Mouse (Mus musculus) large intestine, adult 2 months (tissue): ENCODE results near the gene Olfr905. TPM values are rescaled to one million over a fixed set of nuclear protein-coding genes. Genes with fewer than 3 reads are reported as not detected.

Experiments used
- DNase-seq: peaks from one replicate; pipeline ENCODE4 v3.0.0-alpha.2; 2012; ENCODE audit warnings: low read depth, low spot score
- WGBS: fragments of 180-500 bp; shearing (Covaris S2); methylation state at CpG from one replicate; pipeline ENCODE4 v1.1.7; 2018; 5-methylcytosine and 5-hydroxymethylcytosine counted together
- polyA plus RNA-seq: library from polyadenylated mRNA; depleted of rRNA; stranded (reverse); fragments of >200 nt; gene quantifications from 2 replicates; pipeline ENCODE4 v1.2.3, GENCODE M21; 2012; rRNA removed

The Olfr905 gene
- not detected in 2 replicates for polyA plus RNA-seq

DNA sequence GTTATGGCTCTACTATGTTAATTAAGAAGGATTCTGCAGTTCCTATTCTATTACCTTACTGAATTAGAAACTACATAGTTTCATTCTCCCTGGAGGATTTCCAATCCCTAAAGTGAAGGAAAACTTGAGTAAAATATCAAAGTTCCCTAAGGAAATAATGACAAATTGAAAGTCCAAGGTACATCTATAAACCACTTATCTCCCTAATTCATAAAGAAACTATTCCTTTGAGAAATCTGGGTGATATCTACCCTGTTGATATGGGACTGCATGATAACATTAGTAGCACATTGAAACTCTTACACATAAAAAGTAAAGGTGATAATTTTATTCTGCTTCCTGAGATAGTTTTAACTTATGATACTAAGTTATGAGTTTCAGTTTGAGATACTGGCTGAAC, at the start of gene Olfr905:
TSS of gene Olfr905 (plus strand) at position 301 of the 400 bp plus-strand sequence.
- no peak for DNase-seq

DNA sequence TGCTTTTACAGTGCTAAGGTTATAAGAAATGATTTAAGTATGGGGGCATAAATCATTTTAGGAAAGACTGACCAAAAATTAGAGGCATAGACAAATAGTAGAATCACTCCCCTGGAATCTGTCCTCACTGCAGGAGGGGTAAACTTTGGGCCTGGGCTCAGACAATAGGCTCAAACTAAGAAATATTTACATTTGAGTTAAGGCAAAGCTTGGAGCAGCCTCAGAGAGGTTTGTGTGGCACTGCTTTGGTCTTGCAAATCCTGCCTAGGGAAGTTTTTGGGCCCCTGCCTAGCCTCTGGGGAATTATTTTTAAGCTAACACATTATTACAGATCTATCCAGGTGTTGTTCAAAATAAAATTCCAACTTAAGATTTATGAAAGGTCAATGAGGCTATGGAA, 47.1 kb upstream of the Olfr905 start:
- no peak for DNase-seq

DNA sequence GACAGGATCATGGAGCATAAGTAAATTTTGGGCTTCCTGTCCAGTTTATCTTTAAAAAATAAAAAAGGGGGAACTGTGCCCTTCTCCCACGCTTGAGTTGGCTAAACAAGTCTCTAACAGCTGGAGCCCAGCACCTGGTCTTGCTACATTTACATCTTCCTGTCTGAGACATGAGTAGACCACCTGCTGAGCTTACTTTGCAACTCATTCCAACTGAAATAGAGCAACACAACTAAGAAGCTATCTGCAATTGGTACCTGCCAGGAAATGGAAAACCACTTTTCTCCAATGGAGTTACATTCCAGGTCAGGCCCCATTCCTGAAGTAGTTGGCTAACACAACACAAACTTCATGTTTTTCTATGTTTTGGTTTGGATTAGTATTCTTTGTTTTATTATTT, 43.9 kb upstream of the Olfr905 start:
- DNase-seq: no peak
- 29% methylated on average over 1 of the region's 1 CpGs for WGBS

DNA sequence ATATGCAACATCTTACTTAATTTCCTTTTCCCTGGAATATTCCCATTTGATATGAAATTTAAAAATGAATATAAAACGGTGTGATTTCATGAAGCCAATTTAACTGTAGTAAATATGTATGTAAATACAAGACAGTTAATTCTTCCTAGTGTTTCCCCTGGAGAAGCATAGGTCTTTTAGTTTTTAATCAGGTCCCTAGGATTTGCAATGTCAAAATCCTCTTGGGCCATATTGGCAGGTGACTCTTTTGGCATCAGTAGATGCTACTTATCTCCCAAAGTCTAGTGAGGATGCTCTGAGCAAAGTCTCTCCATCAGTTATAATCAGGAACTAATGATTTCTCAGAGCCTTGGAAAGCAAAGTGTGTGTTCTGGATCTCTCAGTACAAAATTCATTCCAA, 41.8 kb upstream of the Olfr905 start, which contains the start of gene Olfr901:
TSS of gene Olfr901 (plus strand) at position 301 of the 400 bp plus-strand sequence.
- WGBS: 98% methylated on average over 1 of the region's 1 CpGs
- DNase-seq: no peak

DNA sequence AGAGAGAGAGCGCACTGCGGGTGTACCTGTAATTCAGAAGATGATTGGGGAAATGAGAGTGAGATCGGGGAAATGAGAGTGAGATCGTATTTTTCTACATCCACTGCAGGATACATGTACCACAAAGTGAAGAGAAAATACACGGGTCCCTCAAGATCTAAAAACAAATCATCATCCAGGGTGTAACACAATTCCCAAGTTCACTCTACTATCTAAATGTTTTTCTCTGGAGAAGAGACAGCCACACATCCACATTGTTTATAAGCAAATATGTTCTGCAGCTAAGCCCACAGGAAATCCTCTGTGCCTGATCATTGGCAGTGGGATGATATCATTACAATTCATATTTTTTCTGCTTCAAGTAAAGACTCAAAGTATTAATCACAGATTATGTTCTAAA, 23.6 kb upstream of the Olfr905 start, which contains the start of gene Olfr902:
TSS of gene Olfr902 (plus strand) at position 301 of the 400 bp plus-strand sequence.
- WGBS: 89% methylated on average over 5 of the region's 5 CpGs
- no peak for DNase-seq

DNA sequence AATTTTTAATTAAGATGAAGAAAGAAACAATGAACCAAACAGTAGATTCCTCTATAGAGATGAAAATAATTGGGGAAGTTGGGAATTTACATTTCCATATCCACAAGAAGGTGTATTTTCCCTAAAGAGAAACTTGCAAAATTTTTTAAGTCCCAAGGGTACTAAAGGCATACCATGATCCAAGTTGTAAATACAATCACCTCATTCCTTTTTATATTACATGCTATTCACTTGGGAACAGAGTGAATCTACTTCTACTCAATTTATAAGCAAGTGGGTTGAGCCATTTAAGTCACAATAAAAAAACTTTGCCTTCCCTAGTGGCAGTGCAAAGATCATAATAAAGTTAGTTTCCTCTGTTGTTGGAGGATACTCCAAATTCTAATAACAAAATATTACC, 8.1 kb upstream of the Olfr905 start, which contains the start of gene Olfr904:
TSS of gene Olfr904 (plus strand) at position 301 of the 400 bp plus-strand sequence.
- no peak for DNase-seq

DNA sequence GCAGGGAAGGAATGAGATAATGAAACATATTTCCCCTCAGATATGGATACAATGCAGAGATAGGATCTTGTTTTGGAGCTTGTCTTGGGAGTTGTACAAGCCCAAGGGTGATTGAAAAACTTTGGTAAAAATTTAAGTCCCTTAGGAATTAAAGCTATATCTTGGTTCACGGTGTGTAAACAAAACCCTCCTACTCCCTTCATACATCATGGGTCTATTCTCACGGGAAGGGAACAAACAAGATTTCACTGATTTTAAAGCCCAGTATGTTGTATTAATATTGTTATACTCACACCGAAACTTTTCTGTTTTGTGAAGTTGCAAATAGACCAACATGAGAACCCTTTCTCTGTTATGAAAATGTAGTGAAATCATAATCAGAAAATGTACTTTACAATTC, 15.9 kb downstream of the Olfr905 start, which contains the start of gene Olfr906:
TSS of gene Olfr906 (plus strand) at position 301 of the 400 bp plus-strand sequence.
- 76% methylated on average over 3 of the region's 3 CpGs for whole genome bisulfite sequencing
- no peak for DNase-seq

DNA sequence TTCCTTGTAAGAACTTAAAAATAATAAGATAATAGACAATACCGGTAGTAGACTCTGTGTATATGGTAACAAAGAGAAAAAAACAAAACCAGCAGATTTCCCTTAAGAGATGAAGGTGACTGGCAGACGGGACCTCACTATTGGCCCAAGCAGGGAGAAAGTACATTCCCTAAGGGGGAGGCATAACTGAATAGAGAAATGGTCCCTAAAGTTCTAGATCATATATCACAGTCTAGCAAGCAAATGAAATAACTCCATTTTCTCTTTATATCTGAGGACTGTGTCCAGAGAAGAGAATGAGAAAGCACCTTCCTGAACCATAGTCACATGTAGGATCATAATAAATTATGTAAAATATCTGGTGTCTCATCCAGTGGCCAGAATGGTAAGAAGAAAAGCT, 24.6 kb downstream of the Olfr905 start, which contains the start of gene Olfr907:
TSS of gene Olfr907 (plus strand) at position 301 of the 400 bp plus-strand sequence.
- no peak for DNase-seq
- 77% methylated on average over 2 of the region's 2 CpGs for WGBS

DNA sequence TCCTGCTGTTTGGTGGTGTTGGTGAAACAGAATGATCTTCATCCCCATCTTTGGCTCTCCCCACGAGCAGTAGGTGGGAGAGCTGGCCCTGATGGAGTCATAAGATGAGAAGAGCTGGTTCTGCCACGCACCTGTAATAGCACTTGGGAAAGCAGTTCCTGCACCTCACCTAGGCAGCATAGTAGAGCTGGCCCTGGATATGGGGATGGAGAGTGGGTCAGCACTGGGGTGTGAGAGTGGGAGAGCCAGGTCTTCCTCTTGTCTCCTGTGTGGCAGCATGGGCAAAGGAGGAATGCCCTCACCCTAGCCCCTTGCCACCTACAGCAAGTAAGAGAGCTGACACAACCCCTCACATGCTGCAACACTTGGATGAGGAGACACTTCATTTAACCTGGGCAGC, 41.4 kb downstream of the Olfr905 start:
- no peak for DNase-seq
- WGBS: 57% methylated on average over 2 of the region's 2 CpGs

DNA sequence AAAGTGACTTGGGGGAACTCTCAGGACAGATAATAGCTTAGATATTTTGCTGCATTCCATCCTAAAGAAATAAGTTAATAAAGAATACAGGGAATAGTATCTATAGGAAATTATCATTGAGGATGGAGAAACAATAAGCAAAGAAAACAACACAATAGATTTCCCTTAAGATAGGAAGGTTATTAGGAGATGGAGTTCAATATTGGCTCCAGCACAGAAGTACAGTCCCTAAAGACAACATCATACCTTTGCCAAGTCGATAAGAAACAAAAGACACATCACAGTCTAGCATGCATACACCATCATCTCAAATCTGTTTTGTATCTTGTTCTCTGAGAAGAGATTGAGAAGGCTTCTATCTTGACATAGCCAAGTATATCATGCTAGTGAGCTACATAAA, 50.4 kb downstream of the Olfr905 start, which contains the start of gene Olfr911-ps1:
TSS of gene Olfr911-ps1 (plus strand) at position 301 of the 400 bp plus-strand sequence.
- WGBS: 60% methylated on average over 1 of the region's 1 CpGs
- no peak for DNase-seq

Other genes with a start within 250 kb of the Olfr905 start
- gene Olfr143, start 218.3 kb upstream of the Olfr905 start, polyA plus RNA-seq: not detected in 2 replicates
- gene Olfr895, start 203.3 kb upstream of the Olfr905 start, polyA plus RNA-seq: not detected in 2 replicates
- gene Olfr896-ps1, start 180.0 kb upstream of the Olfr905 start, polyA plus RNA-seq: not detected in 2 replicates
- gene Olfr25, start 142.0 kb upstream of the Olfr905 start, polyA plus RNA-seq: not detected in 2 replicates
- gene Olfr898, start 122.7 kb upstream of the Olfr905 start, polyA plus RNA-seq: not detected in 2 replicates
- not detected in 2 replicates for gene Olfr250, start 104.2 kb upstream of the Olfr905 start, polyA plus RNA-seq
- gene Olfr251, start 94.0 kb upstream of the Olfr905 start, polyA plus RNA-seq: not detected in 2 replicates
- not detected in 2 replicates for gene Olfr147, start 69.4 kb upstream of the Olfr905 start, polyA plus RNA-seq
- gene Olfr901, start 41.7 kb upstream of the Olfr905 start, polyA plus RNA-seq: not detected in 2 replicates
- gene Olfr902, start 23.5 kb upstream of the Olfr905 start, polyA plus RNA-seq: not detected in 2 replicates
- not detected in 2 replicates for gene Olfr904, start 8.0 kb upstream of the Olfr905 start, polyA plus RNA-seq
- not detected in 2 replicates for gene Olfr906, start 16.0 kb downstream of the Olfr905 start, polyA plus RNA-seq
- not detected in 2 replicates for gene Olfr907, start 24.7 kb downstream of the Olfr905 start, polyA plus RNA-seq
- gene Olfr911-ps1, start 50.5 kb downstream of the Olfr905 start, polyA plus RNA-seq: not detected in 2 replicates
- gene Olfr910, start 66.7 kb downstream of the Olfr905 start, polyA plus RNA-seq: not detected in 2 replicates
- gene Olfr912, start 109.1 kb downstream of the Olfr905 start, polyA plus RNA-seq: not detected in 2 replicates
- gene Olfr913, start 121.7 kb downstream of the Olfr905 start, polyA plus RNA-seq: not detected in 2 replicates
- not detected in 2 replicates for gene Olfr914, start 134.0 kb downstream of the Olfr905 start, polyA plus RNA-seq
- gene Olfr916, start 188.8 kb downstream of the Olfr905 start, polyA plus RNA-seq: not detected in 2 replicates
- not detected in 2 replicates for gene Olfr917, start 194.7 kb downstream of the Olfr905 start, polyA plus RNA-seq
- not detected in 2 replicates for gene Olfr918, start 203.5 kb downstream of the Olfr905 start, polyA plus RNA-seq
- gene Olfr919, start 232.6 kb downstream of the Olfr905 start, polyA plus RNA-seq: not detected in 2 replicates
- 15.4 and 18.1 TPM in 2 replicates for gene Vwa5a, start 247.2 kb downstream of the Olfr905 start, polyA plus RNA-seq